Mouse (Mus musculus) effector memory CD4-positive, alpha-beta T cell, adult 5 months (primary cell): ENCODE results near the gene Drd5. TPM values are rescaled to one million over a fixed set of nuclear protein-coding genes. Genes with fewer than 3 reads are reported as not detected.

ENCODE experiments used
- polyA plus RNA-seq: library from polyadenylated mRNA; unstranded; fragments of 100-300 nt; shearing (Covaris generic); gene quantifications from one replicate; pipeline ENCODE4 v1.2.1, GENCODE M21; 2017

Drd5 gene
- not detected for polyA plus RNA-seq

GRCm38 (mm10) chr5:38318966-38319786 lies at the start of gene Drd5:
Drd5 (plus strand) TSS chr5:38319367.

GRCm38 (mm10) chr5:38275771-38276170 lies 43.4 kb upstream of the Drd5 start, which contains the start of gene Otop1:
Otop1 (plus strand) TSS chr5:38275972.

Other genes with a start within 250 kb of the Drd5 start
- not detected for gene Nsg1, start 159.5 kb upstream of the Drd5 start, polyA plus RNA-seq
- 16.0 TPM for gene Zbtb49, start 98.9 kb upstream of the Drd5 start, polyA plus RNA-seq
- gene Lyar, start 98.9 kb upstream of the Drd5 start, polyA plus RNA-seq = 40.1 TPM
- gene Tmem128, start 59.2 kb upstream of the Drd5 start, polyA plus RNA-seq = 112 TPM
- not detected for gene Otop1, start 43.4 kb upstream of the Drd5 start, polyA plus RNA-seq
- 6.4 TPM for gene Slc2a9, start 183.8 kb downstream of the Drd5 start, polyA plus RNA-seq
- 320 TPM for gene Wdr1, start 243.9 kb downstream of the Drd5 start, polyA plus RNA-seq